Mouse (Mus musculus) olfactory bulb, adult 2 months (tissue): ENCODE data around the gene Snapc5. TPM values are rescaled to one million over a fixed set of nuclear protein-coding genes. Genes with fewer than 3 reads are reported as not detected.
"Not testable (repeated sequence)": the region's sequence is repeated elsewhere in the genome, so short reads cannot be mapped to it uniquely, and the experiment has no call there.

Experiments used
- H3K27ac ChIP-seq: fragments of 200-500 bp; 2 replicates; pipeline ENCODE4 v1.5.1; 2012; ENCODE audit warnings: low read depth, low read length; ENCODE audit not compliant: insufficient read depth
- H3K4me1 ChIP-seq: fragments of 200-500 bp; 2 replicates; pipeline ENCODE4 v1.6.1; 2012; ENCODE audit warnings: low read length; ENCODE audit not compliant: control insufficient read depth, insufficient read depth
- H3K4me3 ChIP-seq: fragments of 200-500 bp; 2 replicates; pipeline ENCODE4 v1.5.1; 2012; ENCODE audit warnings: mild to moderate bottlenecking, low read depth, low read length, moderate library complexity; ENCODE audit not compliant: insufficient read depth
- CTCF ChIP-seq: fragments of 200-500 bp; IDR thresholded peaks from 2 replicates; pipeline ENCODE4 v1.5.1; 2012; ENCODE audit warnings: low read depth, mild to moderate bottlenecking, low read length, moderate library complexity; ENCODE audit not compliant: insufficient read depth
- POLR2A ChIP-seq: fragments of 200-500 bp; IDR thresholded peaks from 2 replicates; pipeline ENCODE4 v1.6.1; 2012; ENCODE audit warnings: mild to moderate bottlenecking, low read depth, low read length, moderate library complexity; ENCODE audit not compliant: insufficient read depth
- WGBS: fragments of 180-500 bp; shearing (Covaris S2); methylation state at CpG from one replicate; pipeline ENCODE4 v1.1.7; 2018; 5-methylcytosine and 5-hydroxymethylcytosine counted together
- polyA plus RNA-seq: library from polyadenylated mRNA; stranded (reverse); fragments of >200 nt; gene quantifications from 2 replicates; pipeline ENCODE4 v1.2.4, GENCODE M21; 2012; ENCODE audit warnings: low replicate concordance; ENCODE audit not compliant: missing spikeins, insufficient read depth, insufficient read length

Snapc5 gene
- polyA plus RNA-seq, 1 experiment = not detected

DNA sequence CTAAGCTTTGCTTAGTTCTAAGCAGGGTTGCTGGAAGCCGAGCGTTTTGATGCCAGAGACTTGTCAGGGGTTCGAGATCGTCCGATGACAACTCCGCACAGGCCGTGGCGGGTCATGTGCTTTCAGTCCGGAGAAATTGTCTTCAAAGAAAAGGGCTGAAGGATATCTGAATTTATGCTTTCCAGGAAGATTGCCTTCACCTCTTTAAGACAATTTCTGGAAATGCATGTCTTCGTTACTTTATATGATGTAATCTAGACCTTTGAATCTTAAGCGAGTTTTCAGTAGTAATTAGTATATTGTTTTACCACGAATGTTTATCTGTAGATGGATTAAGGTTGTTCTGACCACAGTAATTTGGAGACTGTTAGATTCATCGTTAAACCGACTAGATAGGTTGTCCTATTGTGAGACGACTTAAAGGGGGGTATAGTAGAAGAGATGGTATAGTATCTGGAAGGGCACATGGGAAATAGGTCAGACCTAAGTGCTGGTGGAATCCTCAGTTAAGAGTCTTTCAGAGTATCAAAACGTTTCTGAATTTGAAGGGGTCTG is 5.3 kb upstream of the Snapc5 start:
- TF ChIP-seq CTCF (no peak), POLR2A (no peak)
- WGBS = under 1% methylated on average over 16 of the region's 16 CpGs
- Histone ChIP-seq H3K4me3 (peak overlapping the region; percentile 74), H3K4me1 (peaks cover 4% of the 10 kb centered on the region; the same call in 1 of the 2 replicates), H3K27ac (no peak overlapping the region)

DNA sequence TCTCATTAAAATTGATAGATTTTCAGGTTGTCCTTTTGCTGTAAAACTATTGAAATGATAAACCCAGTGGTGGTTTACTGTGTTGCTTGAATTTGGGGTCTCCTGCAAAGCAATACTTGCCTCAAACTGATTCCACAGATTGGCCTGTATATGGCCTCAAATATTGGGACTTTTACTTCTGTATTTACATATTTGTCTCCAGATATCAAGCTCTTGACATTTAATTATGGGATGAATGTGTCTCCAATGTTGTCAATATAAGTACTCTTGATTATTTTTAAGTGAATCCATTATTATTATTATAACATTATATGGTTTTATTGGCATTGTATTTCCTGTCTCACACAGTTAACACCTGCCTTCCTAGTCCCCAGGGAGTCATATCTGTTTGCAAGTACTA is 4.7 kb upstream of the Snapc5 start:
- peaks cover 4% of the 10 kb centered on the region; the same call in 1 of the 2 replicates for H3K4me1 ChIP-seq
- no peak overlapping the region for H3K4me3 ChIP-seq
- no peak overlapping the region for H3K27ac ChIP-seq
- TF ChIP-seq CTCF (no peak), POLR2A (no peak)

DNA sequence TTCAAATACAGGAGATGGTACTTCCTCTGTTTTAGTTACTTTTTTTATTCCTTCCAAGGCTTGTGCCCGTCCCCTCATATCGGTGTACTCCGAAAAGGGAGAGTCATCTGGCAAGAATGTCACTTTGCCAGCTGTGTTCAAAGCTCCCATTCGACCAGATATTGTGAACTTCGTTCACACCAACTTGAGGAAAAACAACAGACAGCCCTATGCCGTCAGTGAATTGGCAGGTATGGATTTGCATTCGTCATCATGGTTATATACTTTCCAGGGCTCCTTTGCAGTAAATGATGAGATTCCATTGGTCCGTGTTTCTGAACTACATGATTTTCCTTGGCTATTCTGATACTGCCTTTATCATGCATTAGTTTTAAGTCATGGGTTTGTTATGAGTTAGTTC is 4.3 kb upstream of the Snapc5 start:
- Histone ChIP-seq H3K4me3 (no peak overlapping the region), H3K27ac (no peak overlapping the region), H3K4me1 (peaks cover 4% of the 10 kb centered on the region; the same call in 1 of the 2 replicates)
- TF ChIP-seq POLR2A (no peak), CTCF (no peak)
- 57% methylated on average over 8 of the region's 8 CpGs for WGBS

DNA sequence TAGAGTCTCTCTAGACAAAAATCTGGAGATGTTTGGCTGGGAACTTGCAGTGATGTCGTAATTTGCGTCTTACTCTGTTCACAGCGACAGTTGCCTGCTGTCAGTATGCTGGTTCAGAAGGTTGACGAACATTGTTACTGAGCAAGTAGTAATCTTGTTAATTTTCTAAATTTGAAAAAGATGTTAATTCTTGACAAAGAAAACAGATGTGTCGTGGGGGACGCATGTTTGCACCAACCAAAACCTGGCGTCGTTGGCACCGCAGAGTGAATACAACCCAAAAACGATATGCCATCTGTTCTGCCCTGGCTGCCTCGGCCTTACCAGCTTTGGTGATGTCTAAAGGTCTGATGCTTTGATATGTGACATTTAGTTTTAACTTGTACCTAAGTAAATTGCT is 3.7 kb upstream of the Snapc5 start:
- WGBS = 64% methylated on average over 11 of the region's 11 CpGs
- Histone ChIP-seq H3K4me3 (no peak overlapping the region), H3K27ac (no peak overlapping the region), H3K4me1 (peaks cover 4% of the 10 kb centered on the region; the same call in 1 of the 2 replicates)
- TF ChIP-seq POLR2A (no peak), CTCF (no peak)

DNA sequence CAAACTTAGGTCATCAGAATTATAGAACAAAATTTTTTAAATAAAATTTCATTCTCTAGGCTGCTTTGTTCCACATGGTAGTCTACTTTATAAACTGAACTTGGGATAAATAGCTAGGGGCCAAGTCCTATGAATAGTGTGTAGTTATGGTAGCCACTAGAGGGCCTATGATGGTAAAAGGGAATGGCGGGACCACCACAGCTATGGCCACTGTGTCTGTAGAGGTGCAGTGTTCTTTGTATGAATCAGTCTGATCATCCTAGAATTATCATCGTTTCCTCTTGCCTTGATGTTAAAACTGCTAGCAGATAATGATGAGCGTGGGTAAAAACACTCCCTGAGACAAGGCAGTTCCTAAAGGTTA is 482 bp upstream of the Snapc5 start:
- 32% methylated on average over 3 of the region's 3 CpGs for WGBS
- Histone ChIP-seq H3K4me3 (no peak overlapping the region), H3K4me1 (no peaks in the 10 kb centered on the region), H3K27ac (0 out of 2 replicates have a peak overlapping the region, but pooled peaks have one; percentile 1)
- TF ChIP-seq POLR2A = no peak
- TF ChIP-seq CTCF = no peak

DNA sequence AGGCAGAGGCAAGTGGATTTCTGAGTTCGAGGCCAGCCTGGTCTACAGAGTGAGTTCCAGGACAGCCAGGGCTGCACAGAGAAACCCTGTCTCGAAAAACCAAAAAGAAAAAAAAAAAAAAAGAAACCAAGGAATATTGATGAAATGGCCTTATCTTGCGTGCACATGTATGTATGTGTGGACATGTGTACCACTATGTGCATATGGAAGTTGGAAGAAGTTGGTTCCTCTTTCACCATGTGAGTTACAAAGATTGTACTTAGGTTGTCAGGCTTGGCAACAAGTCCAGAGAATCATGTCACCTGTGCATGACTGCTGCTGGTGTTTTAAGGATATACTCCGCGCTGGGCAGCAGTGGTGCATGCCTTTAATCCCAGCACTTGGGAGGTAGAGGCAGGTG is 4.2 kb downstream of the Snapc5 start:
- H3K4me3 ChIP-seq, H3K4me1 ChIP-seq, H3K27ac ChIP-seq: not testable (repeated sequence)
- WGBS = 84% methylated on average over 5 of the region's 5 CpGs

DNA sequence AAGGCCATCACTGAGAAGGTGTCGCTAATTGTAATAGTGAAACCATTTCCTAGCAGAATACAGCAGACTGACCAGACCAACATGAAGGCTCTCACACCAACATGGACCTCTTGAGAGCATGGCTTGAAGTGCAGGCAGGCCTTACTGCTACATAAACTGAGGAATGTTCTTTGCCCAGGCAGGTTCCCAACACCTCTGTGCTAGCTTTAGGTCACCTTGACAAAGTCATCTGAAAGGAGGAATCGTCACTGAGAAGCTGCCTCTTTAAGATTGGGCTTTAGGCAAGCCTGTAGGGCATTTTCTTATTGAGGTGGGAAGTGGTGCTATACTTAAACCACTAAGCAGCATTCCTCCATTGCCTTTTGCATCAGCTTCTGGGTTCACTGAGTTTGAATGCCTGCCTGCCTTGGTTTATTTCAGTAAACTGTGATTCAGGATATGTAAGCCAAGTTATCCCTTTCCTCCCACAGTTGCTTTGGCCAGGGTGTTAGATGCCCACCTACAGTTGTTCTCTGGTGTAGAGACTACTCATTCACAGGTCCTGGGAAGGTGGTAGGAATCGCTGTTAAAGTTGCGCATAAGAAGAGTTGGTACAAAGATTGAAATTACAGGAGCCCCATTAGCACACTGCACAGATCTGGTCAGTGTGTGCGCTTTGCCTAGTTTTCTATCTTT is 5.2 kb downstream of the Snapc5 start:
- no peak overlapping the region for H3K27ac ChIP-seq
- no peaks in the 10 kb centered on the region for H3K4me1 ChIP-seq
- 94% methylated on average over 5 of the region's 5 CpGs for WGBS
- TF ChIP-seq CTCF = no peak
- TF ChIP-seq POLR2A = no peak
- H3K4me3 ChIP-seq = no peak overlapping the region

DNA sequence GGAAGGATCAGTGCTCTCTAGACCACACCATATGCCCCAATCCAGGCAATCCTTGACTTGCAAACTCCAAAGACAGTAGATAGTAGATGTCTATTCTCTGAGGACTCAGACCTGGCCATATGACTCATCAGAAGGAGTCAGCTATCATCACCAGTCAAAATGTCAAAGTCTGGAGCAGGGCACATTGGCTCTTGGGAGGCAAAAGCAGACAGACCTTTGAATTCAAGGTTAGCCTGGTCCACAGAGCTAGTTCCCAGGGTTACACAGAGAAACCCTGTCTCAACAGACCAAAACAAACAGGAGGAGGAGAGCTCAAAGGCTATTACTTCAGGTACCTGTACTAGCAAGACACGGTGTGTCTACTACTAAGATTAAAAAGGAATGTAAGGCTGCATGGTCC is 14.8 kb downstream of the Snapc5 start:
- peaks cover 14% of the 10 kb centered on the region for H3K4me1 ChIP-seq
- 97% methylated on average over 1 of the region's 1 CpGs for WGBS
- TF ChIP-seq POLR2A = no peak
- no peak for TF ChIP-seq CTCF
- no peak overlapping the region for H3K27ac ChIP-seq
- H3K4me3 ChIP-seq = no peak overlapping the region

DNA sequence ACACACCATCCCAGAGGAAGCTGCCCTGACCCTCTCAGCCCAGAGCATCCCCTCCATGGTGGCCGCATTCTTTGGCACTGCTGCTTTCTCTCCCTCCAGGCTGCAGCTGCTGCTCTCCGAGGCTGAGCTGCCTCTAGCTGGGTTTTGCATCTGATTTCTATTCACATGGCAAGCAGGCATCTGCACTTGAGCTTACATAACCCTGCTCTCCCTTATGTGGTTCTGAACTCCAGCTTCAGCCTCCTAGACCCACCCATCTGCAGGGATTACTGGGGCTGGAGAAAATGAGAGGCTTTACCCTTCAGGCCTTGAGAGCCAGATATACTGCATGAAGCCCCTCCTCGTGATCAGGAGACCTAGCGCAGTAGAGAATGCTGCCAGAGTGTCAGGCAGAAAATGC is 16.5 kb downstream of the Snapc5 start:
- WGBS = 26% methylated on average over 4 of the region's 4 CpGs
- Histone ChIP-seq H3K4me3 (no peak overlapping the region), H3K4me1 (peaks cover 14% of the 10 kb centered on the region), H3K27ac (peak overlapping the region; percentile 60)
- no peak for TF ChIP-seq CTCF

DNA sequence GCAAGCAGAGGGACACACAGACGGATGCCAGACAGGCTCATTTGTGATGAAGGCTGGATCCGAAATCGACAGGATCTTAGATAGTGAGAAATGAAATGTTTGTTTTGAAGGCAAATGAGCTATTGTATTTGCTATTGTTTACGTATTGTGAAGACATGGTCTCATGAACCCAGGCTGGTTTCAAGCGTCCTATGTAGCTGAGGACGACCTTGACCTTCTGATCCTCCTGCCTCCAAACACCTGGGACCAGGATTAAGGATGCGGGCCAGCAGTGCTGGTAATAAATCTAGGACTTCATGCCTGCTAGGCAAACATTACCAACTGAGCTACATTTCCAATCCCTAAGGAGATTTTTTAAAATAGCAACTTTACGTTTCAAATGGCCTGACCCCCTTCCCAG is 18.4 kb downstream of the Snapc5 start:
- Histone ChIP-seq H3K4me3 (no peak overlapping the region), H3K4me1 (peaks cover 14% of the 10 kb centered on the region), H3K27ac (no peak overlapping the region)
- TF ChIP-seq CTCF (no peak), POLR2A (no peak)
- 89% methylated on average over 8 of the region's 8 CpGs for WGBS
